ENCODE assay signal across 15 mouse cellular contexts in genomic region chr5:100509247-100509646, GRCm38 (mm10). TPM values are rescaled to one million over a fixed set of nuclear protein-coding genes. Genes with fewer than 3 reads are reported as not detected.
DNase-seq lines count a peak whose midpoint lies in the region; ATAC-seq and TF ChIP-seq lines count a peak whose summit lies in the region.
"Had no signal": no experiment of that assay in that cellular context is flagged by ENCODE, and none has a peak within 500 bp of the region (broad histone marks: within the 10 kb centered on the region; RNA-seq: fewer than 3 reads in every experiment).

No protein-coding gene starts in this region.

- no peak for TF ChIP-seq CTCF in kidney, adult 2 months (conservative IDR thresholded peaks at IDR 0.05; ENCODE audit: insufficient read depth, insufficient read length, low read depth, low read length)

- no peak for TF ChIP-seq POLR2A in kidney, adult 2 months (IDR thresholded peaks at IDR 0.05; ENCODE audit: low read depth, low read length)

- H3K4me2 ChIP-seq in hindbrain, embryonic 13.5 days: no peak overlapping the region
- H3K4me2 ChIP-seq: liver, embryonic 15.5 days; midbrain, embryonic 11.5 days had no signal

- no peak overlapping the region for H3K4me3 ChIP-seq in kidney, adult 2 months (ENCODE audit: insufficient read depth, low read depth, low read length)
- no peak overlapping the region for H3K4me3 ChIP-seq in hindbrain, embryonic 13.5 days
- H3K4me3 ChIP-seq: erythroblast, embryonic 14.5 days; liver, embryonic 15.5 days had no signal

- WGBS in kidney, adult 2 months: 62% methylated on average over 11 of the region's 11 CpGs
- WGBS in hindbrain, embryonic 13.5 days: 79% methylated on average over 11 of the region's 11 CpGs

- no peaks in the 10 kb centered on the region for H3K4me1 ChIP-seq in kidney, adult 2 months (ENCODE audit: control insufficient read depth, insufficient read depth, low read length)
- no peaks in the 10 kb centered on the region for H3K4me1 ChIP-seq in hindbrain, embryonic 13.5 days (replicated peaks)

- H3K36me3 ChIP-seq in kidney, adult 2 months (ENCODE audit: control insufficient read depth, insufficient read depth, low read length): no peaks in the 10 kb centered on the region
- H3K36me3 ChIP-seq in hindbrain, embryonic 13.5 days: no peaks in the 10 kb centered on the region
- H3K36me3 ChIP-seq: liver, embryonic 15.5 days had no signal

- peak; percentile 98 for ATAC-seq in granulocyte monocyte progenitor cell, adult 5-6 weeks (replicated peaks; ENCODE audit: poor library complexity, severe bottlenecking)
- ATAC-seq in megakaryocyte-erythroid progenitor cell, adult 5-6 weeks (replicated peaks; ENCODE audit: low FRiP score, low TSS enrichment, poor library complexity, severe bottlenecking): peak; percentile 31; the same call in 1 of the 2 replicates
- no peak for ATAC-seq in hindbrain, embryonic 13.5 days (ENCODE audit: low FRiP score)

- H3K27ac ChIP-seq in kidney, adult 2 months (ENCODE audit: insufficient read depth, low read depth, low read length): peak overlapping the region; percentile 66; the same call in 1 of the 2 replicates
- H3K27ac ChIP-seq in hindbrain, embryonic 13.5 days: no peak overlapping the region
- H3K27ac ChIP-seq: liver, embryonic 15.5 days had no signal

- no peaks in the 10 kb centered on the region for H3K9me3 ChIP-seq in hindbrain, embryonic 13.5 days
- H3K9me3 ChIP-seq: liver, embryonic 15.5 days had no signal

- H3K27me3 ChIP-seq in kidney, adult 2 months (replicated peaks; ENCODE audit: control insufficient read depth, insufficient read depth, low read length): no peaks in the 10 kb centered on the region
- H3K27me3 ChIP-seq in hindbrain, embryonic 13.5 days: peaks cover 7% of the 10 kb centered on the region; the same call in 1 of the 2 replicates

- DNase-seq in kidney, adult 2 months: no peak
- no peak for DNase-seq in kidney, adult 18-20 months
- DNase-seq in CD4-positive, CD25-positive, alpha-beta regulatory T cell, adult 2 months (ENCODE audit: low read depth, low spot score): peak; percentile 30
- DNase-seq in cerebellum, adult 8-10 months: no peak
- no peak for DNase-seq in cerebellum, postnatal 14 days
- DNase-seq: cerebellum, adult 2 months; kidney, postnatal 36 days; left cerebral cortex, postnatal 4 days; right cerebral cortex, postnatal 4 days had no signal

- H3K9ac ChIP-seq in hindbrain, embryonic 13.5 days: no peak overlapping the region
- H3K9ac ChIP-seq: liver, embryonic 15.5 days had no signal

RNA-seq across cellular contexts. Expression of gene Lin54, which starts 8.8 kb away (rescaled TPM):
- 6.2 and 6.4 TPM in 2 replicates for polyA plus RNA-seq in kidney, adult 2 months (2012; rRNA removed)
- 26.2 and 27.7 TPM in 2 replicates for total RNA-seq in granulocyte monocyte progenitor cell, adult 5-6 weeks (2014; fragmentation: Nextera tagmentation)
- 26.6 and 31.6 TPM in 2 replicates for total RNA-seq in granulocyte monocyte progenitor cell, adult 5-6 weeks (2017)
- total RNA-seq in megakaryocyte-erythroid progenitor cell, adult 5-6 weeks (2014; fragmentation: Nextera tagmentation): 40.5 and 45.3 TPM in 2 replicates
- 32.1 and 56.5 TPM in 2 replicates for total RNA-seq in megakaryocyte-erythroid progenitor cell, adult 5-6 weeks (2017)
- polyA plus RNA-seq in hindbrain, embryonic 13.5 days (2015; fragmentation: Nextera tagmentation; extraction: Ambion mirVana): 8.3 and 8.4 TPM in 2 replicates

RNA-seq across cellular contexts. Expression of gene Cops4, which starts 8.9 kb away (rescaled TPM):
- 25.4 and 29.8 TPM in 2 replicates for polyA plus RNA-seq in kidney, adult 2 months (2012; rRNA removed)
- total RNA-seq in granulocyte monocyte progenitor cell, adult 5-6 weeks (2014; fragmentation: Nextera tagmentation): 72.0 and 81.7 TPM in 2 replicates
- total RNA-seq in granulocyte monocyte progenitor cell, adult 5-6 weeks (2017): 147 and 155 TPM in 2 replicates
- total RNA-seq in megakaryocyte-erythroid progenitor cell, adult 5-6 weeks (2014; fragmentation: Nextera tagmentation): 86.0 and 93.6 TPM in 2 replicates
- 186 and 187 TPM in 2 replicates for total RNA-seq in megakaryocyte-erythroid progenitor cell, adult 5-6 weeks (2017)
- 192 and 196 TPM in 2 replicates for polyA plus RNA-seq in hindbrain, embryonic 13.5 days (2015; fragmentation: Nextera tagmentation; extraction: Ambion mirVana)
